ENCODE assay signal across 29 mouse cellular contexts in genomic region chr12:93173744-93174143, GRCm38 (mm10).
DNase-seq lines count a peak whose midpoint lies in the region; ATAC-seq and TF ChIP-seq lines count a peak whose summit lies in the region.
"Had no signal": no experiment of that assay in that cellular context is flagged by ENCODE, and none has a peak within 500 bp of the region (broad histone marks: within the 10 kb centered on the region; RNA-seq: fewer than 3 reads in every experiment).

No protein-coding gene starts in this region.

- no peak overlapping the region for H3K27ac ChIP-seq in thymus, adult 2 months (ENCODE audit: control insufficient read depth, insufficient read depth, low read length)
- H3K27ac ChIP-seq: embryonic facial prominence, embryonic 12.5 days; embryonic facial prominence, embryonic 15.5 days; gastrocnemius, adult 2 months; heart, embryonic 10.5 days; heart, embryonic 13.5 days; hindbrain, embryonic 12.5 days; hindbrain, embryonic 15.5 days; intestine, embryonic 15.5 days had no signal

- no peaks in the 10 kb centered on the region for H3K36me3 ChIP-seq in thymus, adult 2 months (ENCODE audit: control insufficient read depth, insufficient read depth, low read length)
- H3K36me3 ChIP-seq: embryonic facial prominence, embryonic 12.5 days; embryonic facial prominence, embryonic 15.5 days; heart, embryonic 10.5 days; heart, embryonic 13.5 days; hindbrain, embryonic 12.5 days; hindbrain, embryonic 15.5 days; intestine, embryonic 15.5 days had no signal

- H3K4me1 ChIP-seq in thymus, adult 2 months (replicated peaks; ENCODE audit: control insufficient read depth, insufficient read depth, low read length): no peaks in the 10 kb centered on the region
- H3K4me1 ChIP-seq: embryonic facial prominence, embryonic 12.5 days; embryonic facial prominence, embryonic 15.5 days; heart, embryonic 10.5 days; heart, embryonic 13.5 days; hindbrain, embryonic 12.5 days; hindbrain, embryonic 15.5 days; intestine, embryonic 15.5 days had no signal

- no peaks in the 10 kb centered on the region for H3K27me3 ChIP-seq in thymus, adult 2 months (ENCODE audit: control insufficient read depth, insufficient read depth, low read length)
- H3K27me3 ChIP-seq: embryonic facial prominence, embryonic 12.5 days; embryonic facial prominence, embryonic 15.5 days; heart, embryonic 13.5 days; hindbrain, embryonic 12.5 days; hindbrain, embryonic 15.5 days; intestine, embryonic 15.5 days; Patski had no signal

- peak; percentile 98 for ATAC-seq in common myeloid progenitor, adult 5-6 weeks (replicated peaks; ENCODE audit: low read depth, poor library complexity, severe bottlenecking)
- ATAC-seq in inflammation-experienced regulatory T-cells, adult 6 months: peak; percentile 65
- ATAC-seq: forebrain, embryonic 14.5 days; forebrain, postnatal 0 days; intestine, embryonic 15.5 days; Patski had no signal

- H3K4me3 ChIP-seq in thymus, adult 2 months (ENCODE audit: control insufficient read depth, insufficient read depth, low read length): no peak overlapping the region
- H3K4me3 ChIP-seq: embryonic facial prominence, embryonic 12.5 days; embryonic facial prominence, embryonic 15.5 days; gastrocnemius, adult 2 months; heart, embryonic 10.5 days; heart, embryonic 13.5 days; hindbrain, embryonic 12.5 days; hindbrain, embryonic 15.5 days; intestine, embryonic 15.5 days had no signal

- TF ChIP-seq CTCF in thymus, adult 2 months (IDR thresholded peaks at IDR 0.05; ENCODE audit: borderline replicate concordance, control insufficient read depth, extremely low read depth, insufficient read depth, low read length, poor library complexity): no peak

- TF ChIP-seq POLR2A in thymus, adult 2 months (IDR thresholded peaks at IDR 0.05; ENCODE audit: control insufficient read depth, extremely low read depth, insufficient read depth, low read length, poor library complexity): no peak

- WGBS in thymus, adult 2 months: 9% methylated on average over 5 of the region's 5 CpGs

- peak; percentile 2 for DNase-seq in thymus, postnatal 0 days (ENCODE audit: low spot score)
- DNase-seq in thymus, adult 2 months: no peak
- peak; percentile 31 for DNase-seq in naive thymus-derived CD4-positive, alpha-beta T cell, adult 2 months (ENCODE audit: low read depth)
- DNase-seq in cerebellum, postnatal 4 days (ENCODE audit: low spot score in 2 of 2): no peak
- no peak for DNase-seq in adrenal gland, postnatal 25 days
- no peak for DNase-seq in right cerebral cortex, postnatal 36 days (ENCODE audit: low spot score in 2 of 2)
- DNase-seq: adrenal gland, adult 8-10 months; adrenal gland, postnatal 36 days; cerebellum, adult 18-20 months; cerebellum, adult 9-11 months; cerebellum, postnatal 36 days; forebrain, postnatal 0 days; gastrocnemius, adult 2 months; gastrocnemius, postnatal 14 days; heart, adult 18-20 months; heart, postnatal 14 days; heart, postnatal 4 days; kidney, adult 11 months had no signal

Comparison
In these comparisons a context has a peak if more than half of its experiments do, and no peak if none do; other contexts are left out.
1. DNase-seq: peak in thymus, postnatal 0 days (single experiment) and naive thymus-derived CD4-positive, alpha-beta T cell, adult 2 months (single experiment); none in thymus, adult 2 months (single experiment), cerebellum, postnatal 4 days (0 of 2), adrenal gland, postnatal 25 days (single experiment) and right cerebral cortex, postnatal 36 days (0 of 2).